Mouse (Mus musculus): ENCODE data around the gene Gm13084. TPM values are rescaled to one million over a fixed set of nuclear protein-coding genes. Genes with fewer than 3 reads are reported as not detected.

Gene Gm13084
- not detected for total RNA-seq (2023)

GRCm38 (mm10) chr4:143815993-143816392 is at the start of gene Gm13084:
Gene Gm13084 (minus strand): TSS chr4:143816093.

GRCm38 (mm10) chr4:143846197-143846596 is 30.3 kb upstream of the Gm13084 start, which contains the start of gene Gm13103:
Gene Gm13103 (plus strand): TSS chr4:143846497.

GRCm38 (mm10) chr4:143789052-143789451 is 26.8 kb downstream of the Gm13084 start, which contains the start of gene Gm13023:
Gene Gm13023 (plus strand): TSS chr4:143789352.

Other genes with a start within 250 kb of the Gm13084 start
- gene Gm13083, start 201.1 kb downstream of the Gm13084 start, total RNA-seq (2023) = not detected
- not detected for gene Gm13088, start 158.8 kb downstream of the Gm13084 start, total RNA-seq (2023)
- not detected for gene Gm13089, start 113.4 kb downstream of the Gm13084 start, total RNA-seq (2023)
- not detected for gene Gm13078, start 96.6 kb downstream of the Gm13084 start, total RNA-seq (2023)
- gene Gm13023, start 26.7 kb downstream of the Gm13084 start, total RNA-seq (2023) = not detected
- gene Gm13103, start 30.4 kb upstream of the Gm13084 start, total RNA-seq (2023) = not detected
- not detected for gene Pramef6, start 84.3 kb upstream of the Gm13084 start, total RNA-seq (2023)
- gene Pramef25, start 134.9 kb upstream of the Gm13084 start, total RNA-seq (2023) = not detected
- not detected for gene Gm13101, start 150.9 kb upstream of the Gm13084 start, total RNA-seq (2023)
- not detected for gene Pramef17, start 178.3 kb upstream of the Gm13084 start, total RNA-seq (2023)
- gene Pramel4, start 243.0 kb upstream of the Gm13084 start, total RNA-seq (2023) = not detected